Mouse (Mus musculus): ENCODE data around the gene Cnga4. TPM values are rescaled to one million over a fixed set of nuclear protein-coding genes. Genes with fewer than 3 reads are reported as not detected.

Cnga4 gene
- polyA plus RNA-seq, 1 experiment: not detected

DNA sequence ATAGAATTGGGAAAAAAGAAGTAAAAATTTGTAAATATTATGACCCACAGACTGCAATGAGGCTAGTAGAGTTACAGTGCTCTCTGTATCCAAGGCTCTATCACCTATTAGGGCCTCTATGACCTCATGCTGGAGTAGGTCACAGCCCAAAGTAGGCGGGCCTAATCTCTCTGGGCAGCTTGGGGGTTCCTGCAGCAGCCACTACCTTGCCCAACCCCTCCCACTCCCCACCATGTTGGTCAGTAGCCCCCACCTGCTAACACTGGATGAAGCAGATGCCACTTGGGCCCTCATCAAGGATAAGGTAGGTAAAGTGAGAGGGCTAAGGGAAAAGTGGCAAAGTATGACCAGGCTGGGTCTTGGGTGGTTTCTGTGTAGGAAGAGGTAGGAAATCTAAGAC is 29.5 kb upstream of the Cnga4 start, which contains the start of gene Gm5901:
Gene Gm5901, plus strand, starts transcription at position 173 of the 400 bp plus-strand sequence.
- H3K4me3 ChIP-seq (replicated peaks): no peak within 1 kb of the TSS
- H3K36me3 ChIP-seq (ENCODE audit: control insufficient read depth): peaks cover 32% of the 10 kb centered on the region
- H3K4me1 ChIP-seq (ENCODE audit: control insufficient read depth): no peaks in the 10 kb centered on the region; the same call in 1 of the 2 replicates
- H3K27me3 ChIP-seq (ENCODE audit: control insufficient read depth): no peaks in the 10 kb centered on the region
- TF ChIP-seq TAL1 (IDR thresholded peaks at IDR 0.05; ENCODE audit: low read length) (no peak), GATA1 (IDR thresholded peaks at IDR 0.05; ENCODE audit: low read length) (no peak)
- H3K9me3 ChIP-seq (ENCODE audit: control insufficient read depth, low read length): no peaks in the 10 kb centered on the region

DNA sequence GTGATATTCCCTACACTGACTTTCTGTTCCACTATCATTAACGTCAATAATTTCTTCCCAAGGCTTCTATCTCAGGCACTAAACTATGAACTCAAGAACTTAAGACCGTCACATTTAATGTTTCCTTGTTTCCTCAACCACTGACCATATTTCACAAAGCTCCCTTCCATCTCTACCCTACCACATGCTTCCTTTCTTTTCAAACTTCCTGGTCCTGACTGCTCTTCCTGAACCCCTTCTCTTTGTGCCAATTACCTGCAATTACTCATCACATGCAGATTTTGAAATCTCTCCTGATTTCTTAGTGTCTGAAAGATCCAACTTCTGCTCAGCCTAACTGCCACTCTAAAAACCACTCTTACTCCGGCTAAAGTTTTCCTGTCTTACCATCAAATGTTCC is 24.0 kb upstream of the Cnga4 start:
- TF ChIP-seq TAL1 (IDR thresholded peaks at IDR 0.05; ENCODE audit: low read length) (no peak), GATA1 (IDR thresholded peaks at IDR 0.05; ENCODE audit: low read length) (no peak)
- Histone ChIP-seq H3K36me3 (ENCODE audit: control insufficient read depth) (peaks cover 80% of the 10 kb centered on the region), H3K27me3 (ENCODE audit: control insufficient read depth) (no peaks in the 10 kb centered on the region), H3K4me3 (replicated peaks) (no peak overlapping the region), H3K9me3 (ENCODE audit: control insufficient read depth, low read length) (no peaks in the 10 kb centered on the region), H3K4me1 (ENCODE audit: control insufficient read depth) (no peaks in the 10 kb centered on the region)

DNA sequence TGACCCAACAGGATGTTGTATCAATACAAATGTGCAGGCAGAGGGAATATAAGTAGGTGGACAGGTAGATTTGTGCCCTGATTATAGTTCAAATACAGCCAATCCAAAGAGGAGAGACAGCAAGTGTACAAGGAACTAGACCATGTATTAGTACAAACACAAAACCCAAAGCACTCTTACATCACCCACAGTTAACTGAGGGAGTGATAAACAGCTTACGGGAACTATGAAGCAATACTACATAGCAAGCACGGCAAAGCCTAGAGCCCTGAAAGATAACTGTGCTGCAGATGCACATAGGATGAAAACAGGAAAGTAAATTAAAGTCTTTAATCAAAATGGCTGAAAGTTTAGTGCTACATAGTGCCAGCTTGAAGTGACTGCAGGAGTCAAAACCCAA is 16.7 kb upstream of the Cnga4 start:
- H3K36me3 ChIP-seq (ENCODE audit: control insufficient read depth): peaks cover 77% of the 10 kb centered on the region
- H3K4me1 ChIP-seq (ENCODE audit: control insufficient read depth): no peaks in the 10 kb centered on the region
- no peaks in the 10 kb centered on the region for H3K9me3 ChIP-seq (ENCODE audit: control insufficient read depth, low read length)
- H3K27me3 ChIP-seq (ENCODE audit: control insufficient read depth): no peaks in the 10 kb centered on the region
- no peak overlapping the region for H3K4me3 ChIP-seq (replicated peaks)
- TF ChIP-seq GATA1 (IDR thresholded peaks at IDR 0.05; ENCODE audit: low read length): no peak
- no peak for TF ChIP-seq TAL1 (IDR thresholded peaks at IDR 0.05; ENCODE audit: low read length)

DNA sequence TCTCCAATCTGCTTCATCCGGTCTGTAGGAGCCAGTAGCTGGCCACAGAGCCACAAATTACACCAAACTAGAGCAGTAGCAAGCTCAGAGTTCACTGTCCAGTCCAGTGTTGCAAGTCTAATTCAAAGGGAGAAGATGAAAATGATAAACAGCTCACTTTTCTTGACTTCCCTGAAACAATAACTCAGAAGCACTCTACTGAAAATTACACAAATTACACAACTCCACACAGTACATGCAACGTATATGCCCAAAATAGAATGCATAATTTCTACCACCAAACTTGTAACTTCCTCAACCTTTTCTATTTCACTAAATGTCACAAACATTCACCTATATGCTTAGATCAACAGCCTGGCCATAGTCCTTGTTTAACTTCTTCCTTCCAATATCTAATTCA is 14.1 kb upstream of the Cnga4 start:
- no peak for TF ChIP-seq GATA1 (IDR thresholded peaks at IDR 0.05; ENCODE audit: low read length)
- TF ChIP-seq TAL1 (IDR thresholded peaks at IDR 0.05; ENCODE audit: low read length): no peak
- Histone ChIP-seq H3K4me1 (ENCODE audit: control insufficient read depth) (no peaks in the 10 kb centered on the region), H3K9me3 (ENCODE audit: control insufficient read depth, low read length) (no peaks in the 10 kb centered on the region), H3K27me3 (ENCODE audit: control insufficient read depth) (no peaks in the 10 kb centered on the region), H3K4me3 (replicated peaks) (no peak overlapping the region), H3K36me3 (ENCODE audit: control insufficient read depth) (peaks cover 54% of the 10 kb centered on the region)

DNA sequence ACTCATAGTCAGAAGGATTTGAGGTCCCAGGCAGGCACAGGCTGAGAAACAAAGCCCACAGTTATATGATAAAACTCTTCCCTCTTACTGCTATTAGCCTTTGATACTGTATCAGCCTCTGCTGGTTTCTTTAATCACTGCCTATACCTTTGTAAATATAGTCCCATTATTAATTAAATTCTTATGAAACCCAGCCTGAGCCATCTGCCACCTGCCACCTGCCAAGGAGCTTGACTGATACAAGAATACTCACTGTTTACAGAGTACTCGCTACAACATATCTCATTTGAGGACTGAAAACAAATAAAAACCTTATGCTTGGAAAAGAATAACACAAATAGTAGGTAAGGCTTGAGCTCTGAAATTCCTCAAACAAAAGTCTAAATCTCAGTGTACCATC is 9.8 kb upstream of the Cnga4 start:
- peaks cover 16% of the 10 kb centered on the region for H3K36me3 ChIP-seq (ENCODE audit: control insufficient read depth)
- peaks cover 15% of the 10 kb centered on the region for H3K4me1 ChIP-seq (ENCODE audit: control insufficient read depth)
- no peak overlapping the region for H3K4me3 ChIP-seq (replicated peaks)
- no peaks in the 10 kb centered on the region for H3K9me3 ChIP-seq (ENCODE audit: control insufficient read depth, low read length)
- no peaks in the 10 kb centered on the region for H3K27me3 ChIP-seq (ENCODE audit: control insufficient read depth)
- TF ChIP-seq TAL1 (IDR thresholded peaks at IDR 0.05; ENCODE audit: low read length): no peak
- TF ChIP-seq GATA1 (IDR thresholded peaks at IDR 0.05; ENCODE audit: low read length): no peak

DNA sequence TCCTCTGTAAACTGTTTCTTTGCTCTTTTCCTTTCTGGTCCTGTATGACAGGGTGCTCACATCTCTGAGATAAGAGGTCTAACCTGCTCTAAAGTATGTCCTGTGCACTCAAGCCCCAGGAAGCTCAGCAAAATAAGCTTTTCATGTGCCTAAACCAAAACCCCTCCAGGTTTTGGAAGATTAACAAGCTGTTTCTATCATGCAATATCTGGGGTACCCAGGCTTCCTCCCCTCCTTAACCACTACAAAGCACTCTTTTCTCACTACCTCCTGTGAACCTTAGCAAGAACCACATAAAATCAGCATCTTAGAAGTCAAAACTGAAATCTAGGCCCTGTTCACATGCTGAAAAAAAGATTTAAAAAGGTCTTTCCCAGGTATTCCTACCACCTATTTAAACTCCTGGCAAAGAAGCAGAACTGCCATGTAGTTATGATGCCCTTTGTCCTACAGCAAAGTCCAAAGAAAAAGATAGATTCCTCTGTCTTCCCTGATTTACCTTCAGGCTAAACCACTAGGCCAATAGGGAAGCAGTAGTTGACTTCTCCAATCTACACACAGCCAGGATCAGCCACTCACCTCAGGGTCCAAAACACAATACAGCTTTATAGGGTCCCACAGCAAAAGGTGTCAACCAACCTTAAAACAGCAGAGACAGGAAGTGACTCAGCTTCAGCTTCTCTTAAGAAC is 9.1 kb upstream of the Cnga4 start:
- no peak overlapping the region for H3K4me3 ChIP-seq (replicated peaks)
- peaks cover 9% of the 10 kb centered on the region for H3K36me3 ChIP-seq (ENCODE audit: control insufficient read depth)
- TF ChIP-seq GATA1 (IDR thresholded peaks at IDR 0.05; ENCODE audit: low read length) (no peak), TAL1 (IDR thresholded peaks at IDR 0.05; ENCODE audit: low read length) (no peak)
- no peaks in the 10 kb centered on the region for H3K27me3 ChIP-seq (ENCODE audit: control insufficient read depth)
- H3K9me3 ChIP-seq (ENCODE audit: control insufficient read depth, low read length): no peaks in the 10 kb centered on the region
- peaks cover 18% of the 10 kb centered on the region for H3K4me1 ChIP-seq (ENCODE audit: control insufficient read depth)

DNA sequence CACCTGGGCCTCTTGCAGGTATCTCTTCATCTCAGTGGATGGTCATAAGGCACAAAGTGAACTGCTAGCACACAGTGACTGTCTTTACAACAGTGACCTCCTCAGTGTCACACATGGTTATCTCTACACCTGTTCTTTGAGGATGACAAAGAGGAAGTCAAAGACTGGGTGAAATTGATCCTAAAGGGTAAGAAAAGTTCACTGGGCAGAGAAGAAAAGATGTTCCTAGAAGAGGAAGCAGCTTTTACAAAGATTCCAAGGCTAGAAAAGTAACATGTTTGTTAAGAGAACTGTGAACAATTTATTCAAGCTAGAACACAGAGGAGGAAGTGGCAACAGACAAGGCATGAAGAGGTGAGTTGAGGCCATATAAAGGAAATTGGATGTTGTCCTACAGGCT is 8.2 kb upstream of the Cnga4 start:
- H3K36me3 ChIP-seq (ENCODE audit: control insufficient read depth): peaks cover 8% of the 10 kb centered on the region
- no peaks in the 10 kb centered on the region for H3K27me3 ChIP-seq (ENCODE audit: control insufficient read depth)
- no peak overlapping the region for H3K4me3 ChIP-seq (replicated peaks)
- no peaks in the 10 kb centered on the region for H3K9me3 ChIP-seq (ENCODE audit: control insufficient read depth, low read length)
- TF ChIP-seq TAL1 (IDR thresholded peaks at IDR 0.05; ENCODE audit: low read length): no peak
- TF ChIP-seq GATA1 (IDR thresholded peaks at IDR 0.05; ENCODE audit: low read length): no peak
- peaks cover 26% of the 10 kb centered on the region for H3K4me1 ChIP-seq (ENCODE audit: control insufficient read depth)

DNA sequence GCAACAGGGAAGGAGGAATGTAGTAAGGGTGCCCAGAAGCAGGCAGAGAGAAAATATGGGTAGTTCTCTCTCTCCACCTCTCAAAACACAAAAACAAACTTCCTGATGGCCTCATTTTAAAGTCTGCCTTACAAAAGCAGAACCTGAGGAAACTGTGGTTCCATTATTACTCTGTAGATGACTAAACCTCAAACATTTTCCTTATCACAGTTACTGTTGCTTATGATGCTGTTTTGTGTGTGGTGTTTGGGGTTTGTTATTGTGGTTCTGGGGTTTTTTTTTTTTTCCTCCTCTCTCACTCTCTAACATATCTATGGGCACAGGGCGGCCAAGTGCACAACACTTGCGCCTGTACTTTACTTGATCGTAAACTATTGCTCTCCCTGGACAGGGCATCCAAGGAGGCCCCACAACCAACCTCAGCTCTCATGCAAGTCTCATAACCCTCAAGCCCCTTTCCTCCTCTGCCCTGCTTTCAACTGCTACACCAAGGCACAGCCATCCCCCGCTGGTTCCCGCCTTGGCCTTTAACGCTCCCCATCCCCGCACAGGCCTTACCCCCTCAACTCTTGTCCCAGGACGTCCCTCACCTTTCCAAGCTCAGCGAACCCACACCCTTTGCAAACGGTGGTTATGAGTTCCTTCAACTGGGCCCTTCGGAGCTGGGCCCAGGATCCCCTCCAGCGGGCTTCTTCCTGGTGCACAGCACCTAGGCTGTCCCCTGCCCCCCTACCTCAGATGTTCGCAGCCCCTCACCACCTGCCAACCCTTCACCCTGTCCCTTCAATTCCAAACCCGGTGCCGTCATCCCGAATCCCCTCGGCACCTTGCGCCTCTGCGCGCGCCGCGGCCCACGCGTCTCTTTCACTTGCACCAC is 5.1 kb upstream of the Cnga4 start:
- Histone ChIP-seq H3K36me3 (ENCODE audit: control insufficient read depth) (peaks cover 7% of the 10 kb centered on the region), H3K4me3 (replicated peaks) (peak overlapping the region; percentile 94), H3K4me1 (ENCODE audit: control insufficient read depth) (peaks cover 26% of the 10 kb centered on the region), H3K27me3 (ENCODE audit: control insufficient read depth) (no peaks in the 10 kb centered on the region), H3K9me3 (ENCODE audit: control insufficient read depth, low read length) (no peaks in the 10 kb centered on the region)
- TF ChIP-seq TAL1 (IDR thresholded peaks at IDR 0.05; ENCODE audit: low read length): no peak
- TF ChIP-seq GATA1 (IDR thresholded peaks at IDR 0.05; ENCODE audit: low read length): no peak

DNA sequence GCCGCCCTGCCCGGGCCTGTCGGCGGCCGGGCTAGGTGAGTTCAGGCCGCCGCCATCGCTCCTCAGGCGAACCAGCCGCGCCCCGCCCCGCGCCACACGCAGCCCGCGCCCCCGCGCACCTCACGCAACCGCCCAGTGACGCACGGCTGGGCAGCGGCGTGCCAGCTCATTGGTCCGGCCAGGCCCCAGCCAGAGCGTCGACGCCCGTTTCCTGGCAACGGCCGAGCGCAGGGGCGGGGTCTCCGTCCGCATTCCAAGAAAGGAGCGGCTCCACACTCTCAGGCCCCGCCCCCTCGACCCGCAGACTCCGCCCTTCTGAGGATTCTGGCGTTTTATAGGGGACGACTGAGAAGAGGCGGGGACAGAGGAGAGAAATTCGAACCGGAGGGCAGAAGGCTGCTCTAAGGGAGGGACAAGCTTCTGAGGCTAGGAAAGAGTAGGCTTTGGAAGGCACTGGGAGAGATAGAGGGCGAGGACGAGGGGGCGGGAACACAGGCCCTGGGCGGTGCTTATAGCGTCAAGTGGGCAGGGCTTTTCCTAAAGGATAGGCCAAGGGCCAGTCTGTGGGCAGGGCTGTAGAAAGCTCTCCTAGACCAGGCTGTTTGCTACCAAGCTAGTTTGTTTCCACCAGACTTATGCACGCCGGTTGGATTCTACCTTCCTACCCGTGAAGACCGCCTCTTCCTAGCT is 4.3 kb upstream of the Cnga4 start, which contains the start of gene Fam160a2:
Gene Fam160a2, minus strand, starts transcription at position 120 of the 690 bp plus-strand sequence.
- Histone ChIP-seq H3K4me1 (ENCODE audit: control insufficient read depth) (peaks cover 26% of the 10 kb centered on the region), H3K4me3 (replicated peaks) (peak within 1 kb of the TSS; percentile 94)
- TF ChIP-seq GATA1 (IDR thresholded peaks at IDR 0.05; ENCODE audit: low read length) (no peak), TAL1 (IDR thresholded peaks at IDR 0.05; ENCODE audit: low read length) (no peak)

More for the DNA sequence above, 4.3 kb upstream of the Cnga4 start, which contains the start of gene Fam160a2:
- no peaks in the 10 kb centered on the region for H3K27me3 ChIP-seq (ENCODE audit: control insufficient read depth)
- no peaks in the 10 kb centered on the region for H3K9me3 ChIP-seq (ENCODE audit: control insufficient read depth, low read length)
- peaks cover 6% of the 10 kb centered on the region for H3K36me3 ChIP-seq (ENCODE audit: control insufficient read depth)

All from erythroblast, embryonic 14.5 days (primary cell).